Mouse (Mus musculus) CD4-positive, CD25-positive, alpha-beta regulatory T cell, adult 4 months (primary cell): ENCODE results near the gene Pdcd2l. TPM values are rescaled to one million over a fixed set of nuclear protein-coding genes. Genes with fewer than 3 reads are reported as not detected.

Experiments used
- ATAC-seq: one replicate; pipeline ENCODE4 v1.8.0; 2017
- polyA plus RNA-seq, 2 experiments: library from polyadenylated mRNA; unstranded; fragments of 100-300 nt; shearing (Covaris generic); gene quantifications; one replicate each; pipeline ENCODE4 v1.2.1; 2017

The Pdcd2l gene
- 10 to 100 TPM; 27.0 to 30.8 TPM for polyA plus RNA-seq

- peak; percentile 91 for ATAC-seq
Measured at GRCm38 (mm10) chr7:34196132-34197128, at the start of gene Pdcd2l. Gene Pdcd2l (minus strand): TSS chr7:34196661.

- no peak for ATAC-seq
Measured at GRCm38 (mm10) chr7:34242176-34242575, 45.7 kb upstream of the Pdcd2l start.

GRCm38 (mm10) chr7:34238086-34238485 lies 41.6 kb upstream of the Pdcd2l start:
- no peak for ATAC-seq

- no peak for ATAC-seq
Measured at GRCm38 (mm10) chr7:34235602-34236001, 39.1 kb upstream of the Pdcd2l start.

GRCm38 (mm10) chr7:34234610-34235561 lies 38.4 kb upstream of the Pdcd2l start:
- no peak for ATAC-seq

- peak; percentile 83 for ATAC-seq
Measured at GRCm38 (mm10) chr7:34233909-34234609, 37.6 kb upstream of the Pdcd2l start.

- no peak for ATAC-seq
Measured at GRCm38 (mm10) chr7:34232785-34233725, 36.6 kb upstream of the Pdcd2l start.

GRCm38 (mm10) chr7:34230116-34230515 lies 33.7 kb upstream of the Pdcd2l start, which contains the start of gene Gpi1:
Gene Gpi1 (minus strand): TSS chr7:34230336.
- ATAC-seq, result peak; percentile 57

GRCm38 (mm10) chr7:34229691-34230111 lies 33.2 kb upstream of the Pdcd2l start:
- ATAC-seq, result no peak

- ATAC-seq, result no peak
Measured at GRCm38 (mm10) chr7:34229153-34229552, 32.7 kb upstream of the Pdcd2l start.

GRCm38 (mm10) chr7:34228641-34229040 lies 32.2 kb upstream of the Pdcd2l start:
- no peak for ATAC-seq

GRCm38 (mm10) chr7:34226846-34227245 lies 30.4 kb upstream of the Pdcd2l start:
- no peak for ATAC-seq

- no peak for ATAC-seq
Measured at GRCm38 (mm10) chr7:34226086-34226485, 29.6 kb upstream of the Pdcd2l start.

GRCm38 (mm10) chr7:34224308-34224707 lies 27.8 kb upstream of the Pdcd2l start:
- no peak for ATAC-seq

- no peak for ATAC-seq
Measured at GRCm38 (mm10) chr7:34222340-34222739, 25.9 kb upstream of the Pdcd2l start.

GRCm38 (mm10) chr7:34221594-34222250 lies 25.3 kb upstream of the Pdcd2l start:
- no peak for ATAC-seq

GRCm38 (mm10) chr7:34218496-34218895 lies 22.0 kb upstream of the Pdcd2l start:
- no peak for ATAC-seq

GRCm38 (mm10) chr7:34216474-34216873 lies 20.0 kb upstream of the Pdcd2l start:
- no peak for ATAC-seq

- ATAC-seq, result no peak
Measured at GRCm38 (mm10) chr7:34215481-34215880, 19.0 kb upstream of the Pdcd2l start.

GRCm38 (mm10) chr7:34214644-34215043 lies 18.2 kb upstream of the Pdcd2l start:
- no peak for ATAC-seq
